Mouse (Mus musculus) left cerebral cortex, adult 11 months (tissue): ENCODE data around the gene Znrf4.

ENCODE experiments used
- DNase-seq: peaks from one replicate; pipeline ENCODE4 v3.0.0; 2022; ENCODE audit warnings: low spot score

The Znrf4 gene

GRCm38 (mm10) chr17:56488028-56488427 is 24.2 kb downstream of the Znrf4 start:
- no peak for DNase-seq

GRCm38 (mm10) chr17:56487441-56487888 is 24.8 kb downstream of the Znrf4 start:
- DNase-seq: no peak

GRCm38 (mm10) chr17:56485926-56486325 is 26.3 kb downstream of the Znrf4 start:
- no peak for DNase-seq

GRCm38 (mm10) chr17:56485118-56485517 is 27.1 kb downstream of the Znrf4 start:
- DNase-seq: no peak

DNA sequence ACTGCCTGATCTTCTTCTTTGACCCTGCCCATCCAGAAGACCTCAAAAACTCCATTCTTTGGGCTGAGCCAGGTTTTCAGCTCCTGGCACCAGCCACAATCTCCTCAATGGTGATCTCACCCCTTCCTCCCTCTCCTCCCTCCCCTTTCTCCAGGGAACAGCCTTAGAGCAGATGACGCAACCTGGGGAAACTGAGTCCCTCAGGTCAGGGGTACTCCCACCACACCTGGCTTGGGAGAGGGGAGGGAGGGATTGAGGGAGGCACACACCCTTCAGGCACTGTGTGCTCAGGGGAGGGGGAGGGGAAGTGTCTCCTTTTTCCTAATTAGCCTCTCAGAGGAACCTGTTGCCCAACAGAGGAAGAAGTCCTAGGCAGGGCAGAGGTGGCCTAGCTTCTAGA is 29.6 kb downstream of the Znrf4 start:
- no peak for DNase-seq

GRCm38 (mm10) chr17:56479358-56479757 is 32.9 kb downstream of the Znrf4 start:
- DNase-seq: no peak

- DNase-seq: no peak
These were observed 34.0 kb downstream of the Znrf4 start for GRCm38 (mm10) chr17:56478191-56478611.

DNA sequence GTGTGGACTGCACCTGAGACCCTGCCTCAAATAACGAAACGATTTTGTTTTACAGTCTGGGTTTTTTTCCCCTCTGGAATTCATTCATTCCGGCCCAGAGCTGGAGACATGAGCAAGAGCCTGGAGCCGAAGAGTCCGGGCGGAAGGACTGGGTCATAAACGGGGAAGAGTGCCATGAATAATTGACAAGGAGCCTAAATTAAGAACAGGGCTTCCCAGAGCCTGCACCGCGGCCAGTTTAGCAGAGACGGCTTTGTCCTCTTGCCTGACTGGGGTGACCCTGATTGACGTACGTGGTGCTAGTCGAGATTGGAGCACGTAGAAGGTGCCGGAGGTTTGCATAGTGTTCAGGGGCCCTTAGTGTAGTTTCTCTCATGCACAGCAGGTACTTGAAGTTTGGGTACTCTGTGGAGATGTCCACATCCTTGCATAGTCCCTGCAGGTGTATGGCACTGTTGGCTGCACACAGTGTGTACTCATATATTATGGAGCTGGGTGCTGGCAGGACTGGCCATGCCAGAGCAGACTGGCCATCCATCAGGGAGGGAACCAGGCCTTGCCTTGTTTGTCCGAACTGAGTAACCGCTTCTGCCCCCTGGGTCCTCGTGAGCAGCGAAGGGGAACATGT is 34.9 kb downstream of the Znrf4 start:
- no peak for DNase-seq

DNA sequence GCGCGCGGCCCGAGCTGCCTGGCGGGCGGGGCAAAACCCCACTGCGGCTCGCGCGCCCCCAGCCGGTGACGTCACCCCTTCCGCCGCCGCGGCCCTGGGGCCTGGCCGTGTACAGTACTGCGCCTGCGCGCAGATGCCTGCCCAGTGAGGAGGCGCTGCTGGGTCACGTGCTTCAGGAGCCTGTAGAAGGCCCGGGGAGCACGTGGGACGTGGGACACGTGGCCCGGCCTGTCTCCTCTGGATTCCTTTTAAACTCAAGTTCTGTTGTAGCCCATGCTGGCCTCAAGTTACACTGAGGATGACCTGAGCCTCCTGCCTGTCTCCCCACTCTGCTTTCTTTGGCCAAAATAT is 35.9 kb downstream of the Znrf4 start, which contains the start of gene Ptprs:
Ptprs (minus strand) TSS at position 82 of the 351 bp plus-strand sequence.
- peak; percentile 98 for DNase-seq

DNA sequence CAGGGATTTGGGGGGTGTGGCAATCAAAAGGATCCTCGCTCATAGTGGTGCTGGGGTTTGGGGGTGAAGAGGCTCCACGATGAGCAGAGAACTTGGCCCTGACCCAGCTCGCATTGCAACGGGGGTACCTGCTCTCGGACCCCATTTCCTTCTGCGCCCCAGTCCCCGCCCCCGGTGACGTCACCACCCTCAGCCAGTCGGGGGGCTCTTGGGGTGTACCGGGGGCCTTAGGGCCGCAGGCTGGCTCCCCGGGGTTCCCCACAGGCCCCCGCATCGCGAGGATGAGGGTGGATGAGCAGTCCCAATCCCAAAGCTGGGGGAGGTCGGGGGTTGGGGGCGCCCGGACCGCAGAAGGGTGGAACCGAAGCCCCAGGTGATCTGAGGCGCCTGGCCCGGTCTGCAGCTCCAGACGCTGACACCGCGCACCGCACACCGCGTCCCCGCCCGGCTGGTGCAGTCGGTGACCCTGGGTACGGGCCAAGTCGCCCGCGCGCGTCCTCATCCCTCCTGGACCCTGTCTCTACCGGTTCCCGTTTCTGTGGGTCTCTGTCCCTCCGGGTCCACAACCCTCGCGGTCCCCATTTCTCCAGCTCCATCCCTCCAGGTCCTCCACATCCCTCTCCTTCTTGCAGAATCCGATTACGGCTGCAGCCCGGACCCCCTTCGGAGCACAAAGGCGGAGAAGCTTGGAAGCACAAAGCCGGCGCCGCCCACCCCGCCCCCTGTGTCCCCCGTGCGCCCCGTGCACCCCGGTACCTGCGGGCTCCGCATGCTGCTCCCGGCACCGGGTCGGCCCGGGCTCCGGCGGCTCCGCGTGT is 36.4 kb downstream of the Znrf4 start:
- no peak for DNase-seq

DNA sequence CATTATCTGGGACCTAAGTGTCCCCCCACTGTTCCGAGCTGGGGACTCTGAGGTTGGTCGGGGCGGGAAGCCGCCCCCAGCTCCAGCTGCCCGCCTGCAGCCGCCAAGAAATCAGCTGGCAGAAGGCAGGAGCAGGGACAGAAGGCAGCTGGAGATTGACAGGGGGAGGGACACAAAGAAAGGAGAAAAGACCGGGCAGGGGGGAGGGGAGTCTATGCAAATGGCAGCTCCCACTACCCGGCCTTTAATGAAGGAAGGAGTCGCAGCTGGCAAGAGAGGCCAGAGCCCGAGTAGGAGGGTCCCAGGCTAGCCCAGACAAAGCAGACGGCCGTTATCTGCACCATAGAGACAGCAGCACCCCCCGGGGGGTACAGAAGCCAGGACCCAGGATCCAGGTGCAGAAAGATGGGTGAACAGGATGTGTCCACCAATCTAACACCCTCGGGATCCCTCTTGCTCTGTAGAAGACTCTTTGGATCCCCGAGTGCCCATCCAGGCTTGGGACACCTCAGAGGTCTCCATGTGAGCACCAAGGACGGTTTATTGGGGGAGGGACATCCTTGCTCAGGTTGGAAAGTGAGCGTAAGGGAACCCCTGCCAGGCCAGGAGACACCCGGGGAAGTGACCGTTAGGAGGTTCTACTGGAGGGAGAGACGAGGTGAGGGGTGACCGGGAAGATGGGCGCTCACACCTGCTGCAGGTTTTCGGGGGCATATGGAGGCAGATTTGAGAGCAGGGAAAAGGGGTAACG is 37.2 kb downstream of the Znrf4 start:
- no peak for DNase-seq

DNA sequence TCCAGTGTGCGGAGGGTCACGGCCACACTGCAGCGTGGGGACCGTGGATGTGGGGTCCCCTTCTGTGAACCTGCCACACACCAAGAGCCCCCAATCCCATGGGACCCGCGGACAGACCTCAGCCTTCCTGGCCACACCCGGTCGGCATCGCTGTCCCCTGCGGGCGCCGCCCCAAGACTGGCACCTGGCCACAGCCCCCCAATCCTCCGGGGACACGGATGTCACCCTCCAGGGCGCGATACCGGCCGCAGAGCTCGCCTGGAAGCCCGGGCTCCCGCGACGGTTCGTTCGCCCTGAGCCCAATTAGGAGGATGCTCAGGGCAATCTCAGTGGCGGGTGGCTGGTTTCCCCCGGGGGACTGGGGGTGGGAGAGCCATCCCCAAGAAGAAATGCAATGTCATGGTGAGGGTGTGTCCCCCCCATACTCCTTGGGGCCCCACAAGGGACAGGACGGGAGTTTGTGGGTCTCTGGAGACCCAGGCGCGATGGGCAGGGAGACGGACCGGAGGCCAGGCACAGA is 37.9 kb downstream of the Znrf4 start:
- DNase-seq: no peak

GRCm38 (mm10) chr17:56473611-56473905 is 38.7 kb downstream of the Znrf4 start:
- no peak for DNase-seq

- DNase-seq: no peak
These were observed 39.3 kb downstream of the Znrf4 start for GRCm38 (mm10) chr17:56472733-56473610.

- DNase-seq: no peak
These were observed 40.1 kb downstream of the Znrf4 start for GRCm38 (mm10) chr17:56472121-56472520.

GRCm38 (mm10) chr17:56471136-56471535 is 41.1 kb downstream of the Znrf4 start:
- DNase-seq: no peak

- no peak for DNase-seq
These were observed 41.7 kb downstream of the Znrf4 start for GRCm38 (mm10) chr17:56470571-56470970.

- no peak for DNase-seq
These were observed 42.2 kb downstream of the Znrf4 start for GRCm38 (mm10) chr17:56470001-56470436.

- no peak for DNase-seq
These were observed 43.0 kb downstream of the Znrf4 start for GRCm38 (mm10) chr17:56469275-56469674.

DNA sequence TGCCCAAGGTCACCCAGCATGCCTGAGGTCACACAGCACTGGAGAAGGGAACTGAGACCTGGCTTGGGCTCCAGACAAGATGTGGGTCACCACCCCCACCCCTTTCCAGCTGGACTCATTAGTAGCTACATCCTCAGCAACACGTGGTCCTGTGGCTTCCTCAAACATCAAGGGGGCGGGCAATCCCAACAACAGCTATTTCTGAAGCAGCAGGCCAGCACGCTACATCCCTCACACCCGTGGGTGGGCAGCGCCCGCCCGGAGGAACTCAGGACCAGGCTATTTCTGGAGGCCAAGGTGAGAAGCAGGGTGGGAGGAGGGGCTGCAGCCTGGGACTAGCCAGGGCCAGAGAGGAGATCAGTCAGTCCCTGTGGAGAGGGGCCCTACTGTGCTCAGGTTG is 43.4 kb downstream of the Znrf4 start:
- no peak for DNase-seq

GRCm38 (mm10) chr17:56468380-56468779 is 43.9 kb downstream of the Znrf4 start:
- no peak for DNase-seq

DNA sequence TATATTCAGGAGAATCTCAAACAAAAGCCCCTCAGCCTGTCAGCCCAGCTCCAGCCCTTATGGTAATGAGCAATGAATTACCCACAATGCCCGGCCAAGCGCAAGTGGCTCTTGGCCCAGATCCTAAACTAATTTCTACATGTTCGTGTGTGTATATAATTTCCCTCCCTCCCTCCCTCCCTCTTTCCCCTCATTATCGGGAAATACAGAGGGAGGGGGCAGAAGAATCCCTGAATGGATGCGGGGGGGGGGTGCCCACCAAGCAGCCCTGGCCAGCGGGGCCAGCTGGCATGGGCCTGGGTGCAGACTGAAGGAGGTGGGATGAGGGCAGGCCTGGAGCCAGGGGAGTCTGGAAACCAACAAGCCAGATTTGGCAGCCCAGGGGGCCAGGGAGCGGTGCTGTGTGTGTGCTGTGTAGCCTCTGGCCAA is 44.8 kb downstream of the Znrf4 start:
- no peak for DNase-seq
